Mouse (Mus musculus) adrenal gland, postnatal 36 days (tissue): ENCODE data around the gene Cbl. TPM values are rescaled to one million over a fixed set of nuclear protein-coding genes. Genes with fewer than 3 reads are reported as not detected.
"Not testable (repeated sequence)": the region's sequence is repeated elsewhere in the genome, so short reads cannot be mapped to it uniquely, and the experiment has no call there.

Source experiments
- DNase-seq, 2 experiments: peaks; one replicate each; pipeline ENCODE4 v3.0.0; 2021; ENCODE audit warnings: mixed read lengths in 1 of 2
- total RNA-seq, 2 experiments: library from RNA; stranded (reverse); gene quantifications; 2 replicates each; pipeline ENCODE4 v1.2.3; 2021

Gene Cbl
- total RNA-seq, 2 experiments from 2014 or later = 28.9 to 40.5 TPM

DNA sequence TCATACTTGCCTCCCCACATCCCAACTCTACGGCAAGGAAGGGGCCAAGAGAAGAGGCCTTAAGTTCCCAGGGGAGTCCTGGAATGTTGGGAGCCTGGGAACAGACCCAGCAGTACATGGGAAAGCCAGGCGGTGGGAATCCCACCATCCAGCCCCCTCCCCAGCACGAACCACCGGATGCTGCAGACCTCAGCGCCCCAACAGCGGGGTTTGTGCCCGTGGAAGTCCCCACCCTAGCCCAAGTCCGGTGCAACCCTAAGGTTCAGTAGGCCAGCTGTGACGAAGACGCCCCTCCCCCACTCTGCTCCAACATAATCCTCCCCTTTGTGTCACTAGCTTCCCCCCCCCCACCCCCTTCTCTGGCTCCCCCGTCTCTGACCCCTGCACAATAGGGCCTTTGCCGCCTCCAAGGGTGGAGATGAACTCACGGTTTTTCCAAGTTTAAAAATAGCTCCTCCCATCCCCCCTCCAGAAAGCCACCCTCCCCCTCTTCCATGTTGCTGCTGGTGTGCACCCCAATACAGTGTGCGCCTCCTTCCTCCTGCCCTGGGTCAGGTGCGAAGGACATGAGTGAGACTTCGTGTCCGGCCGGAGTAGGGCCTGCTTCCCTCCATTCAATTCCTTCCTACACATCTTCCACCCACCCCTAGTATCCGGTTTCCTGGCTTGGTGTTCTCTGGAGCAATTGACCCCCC lies 103.1 kb downstream of the Cbl start:
- peak in 1 of 2 experiments; percentile 47 for DNase-seq

- peak; percentile 77 to 86 for DNase-seq
These were observed 103.8 kb downstream of the Cbl start for GRCm38 (mm10) chr9:44130034-44130433.

DNA sequence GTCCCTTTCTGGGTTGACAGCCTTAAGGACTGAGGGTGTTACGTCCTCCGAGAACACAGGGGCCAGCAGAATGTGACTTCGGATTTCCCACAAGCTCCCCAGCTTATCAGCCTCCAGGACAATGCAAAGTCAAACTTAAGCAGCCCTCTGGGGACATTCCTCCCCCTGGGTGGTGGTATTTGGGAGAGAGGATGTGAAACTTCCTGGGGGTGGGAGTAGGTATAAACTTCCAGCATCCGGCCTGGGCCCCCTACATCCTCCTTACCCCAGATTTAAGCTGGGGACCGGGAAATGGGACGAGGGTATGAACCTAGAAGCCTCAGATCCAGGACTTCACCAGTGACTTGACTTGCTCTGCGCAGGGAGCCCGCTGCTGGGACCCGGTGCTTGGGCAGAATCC lies 104.2 kb downstream of the Cbl start:
- peak in 1 of 2 experiments; percentile 37 for DNase-seq

DNA sequence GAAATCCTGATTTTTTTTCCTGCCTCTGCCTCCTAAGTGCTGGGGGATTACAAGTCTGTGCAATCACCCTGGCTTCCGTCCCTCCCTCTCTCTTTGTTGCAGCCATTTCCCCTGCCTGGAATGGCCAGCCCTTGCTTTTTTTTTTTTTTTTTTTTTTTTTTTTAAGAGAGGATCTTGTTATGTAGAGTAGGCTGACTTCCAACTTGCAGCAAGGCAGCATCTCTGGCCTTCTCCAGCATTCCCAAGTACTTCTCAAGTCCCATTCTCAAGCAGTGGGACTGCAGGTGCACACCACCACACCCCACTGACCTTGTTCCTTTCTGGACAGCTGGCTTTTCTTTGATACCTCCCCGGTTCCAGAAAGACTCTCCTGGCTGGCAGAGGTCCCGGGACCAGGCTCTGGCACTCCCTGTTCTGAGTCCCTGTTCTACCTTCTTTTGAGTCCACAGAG lies 106.5 kb downstream of the Cbl start:
- peak in 1 of 2 experiments; percentile 48 for DNase-seq

DNA sequence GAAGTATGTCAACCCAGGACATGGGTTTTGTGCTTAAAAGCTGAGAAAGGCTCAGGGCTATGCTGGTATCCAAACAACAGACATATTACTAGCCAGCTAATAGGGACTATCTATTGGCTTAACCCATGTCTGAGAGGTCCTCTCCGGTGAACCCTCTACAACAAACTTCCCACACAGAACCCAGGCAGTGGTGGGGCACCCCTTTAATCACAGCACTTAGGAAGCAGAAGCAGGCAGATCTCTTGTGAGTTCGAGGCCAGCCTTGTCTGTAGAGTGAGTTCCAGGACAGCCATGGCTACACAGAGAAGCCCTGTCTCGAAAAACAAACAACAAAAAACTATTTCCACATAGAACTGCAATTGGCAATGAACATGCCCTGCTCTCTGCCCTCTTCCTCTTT lies 107.1 kb downstream of the Cbl start:
- no peak for DNase-seq

DNA sequence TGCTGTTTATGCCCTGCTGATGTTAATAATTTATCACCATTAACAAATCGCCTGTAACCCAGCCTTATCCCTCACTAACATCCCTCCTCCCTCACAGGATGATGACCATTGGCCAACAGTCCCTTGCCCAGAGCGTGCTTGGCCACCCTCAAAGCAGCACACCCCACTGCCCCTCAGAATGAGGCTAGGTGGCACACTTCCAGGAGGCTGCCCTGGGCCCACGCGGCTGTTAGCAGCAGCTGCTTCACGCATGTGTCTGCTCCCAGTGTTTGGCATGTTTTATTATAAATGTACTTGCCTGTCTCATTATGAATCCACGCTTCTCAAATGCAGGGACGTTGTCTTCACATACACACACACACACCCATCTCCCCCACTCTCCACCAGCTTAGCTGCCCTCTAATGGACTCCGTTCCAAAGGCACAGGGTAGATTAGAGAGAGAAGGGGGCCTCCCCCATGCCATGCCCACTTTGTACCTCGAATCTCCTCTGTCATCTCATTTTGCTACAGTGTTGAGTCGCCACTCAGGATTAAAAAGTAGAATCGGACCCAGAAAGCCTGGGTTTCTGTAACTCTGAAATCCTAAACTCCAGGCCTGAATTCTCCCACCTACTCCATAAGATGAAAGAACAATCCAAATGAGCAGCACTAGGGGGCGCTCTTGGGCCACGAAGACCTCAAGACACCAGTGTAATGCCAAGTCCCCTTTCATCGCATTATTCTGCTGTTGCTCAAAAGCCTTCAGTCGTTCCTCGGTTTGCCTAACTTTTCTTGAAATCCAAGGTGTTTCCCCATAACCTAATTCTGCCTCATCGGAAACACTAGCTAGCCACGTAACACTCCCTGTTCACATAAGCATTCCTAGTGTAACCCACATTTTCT lies 108.1 kb downstream of the Cbl start:
- peak; percentile 87 to 89 for DNase-seq

GRCm38 (mm10) chr9:44125026-44125425 lies 108.8 kb downstream of the Cbl start:
- DNase-seq = no peak

- DNase-seq = peak in 1 of 2 experiments; percentile 34
These were observed 109.5 kb downstream of the Cbl start for GRCm38 (mm10) chr9:44124317-44124716.

DNA sequence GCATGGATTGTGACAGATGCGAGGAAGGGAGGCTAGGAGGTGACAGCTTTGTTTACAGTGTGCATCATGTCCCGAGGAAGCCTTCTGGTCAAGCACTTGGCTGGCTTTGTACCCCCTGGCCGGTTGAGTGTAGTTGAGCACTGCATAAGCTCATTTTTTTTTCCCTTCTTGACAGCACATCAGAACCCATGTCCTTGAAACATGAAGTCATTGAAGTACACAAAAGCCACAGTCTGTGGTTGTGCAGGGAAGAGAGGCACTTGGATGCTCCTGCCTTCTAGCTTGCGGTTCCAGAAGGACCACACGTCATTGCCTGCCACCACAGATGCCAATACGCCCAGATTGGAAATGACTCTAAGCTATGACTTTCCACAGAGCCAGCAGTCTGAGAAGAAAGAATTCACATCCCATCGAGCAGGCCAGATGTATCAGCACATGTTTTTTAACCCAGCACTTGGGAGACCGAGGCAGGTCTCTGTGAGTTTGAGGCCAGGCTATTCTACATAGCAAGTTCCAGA lies 113.8 kb downstream of the Cbl start:
- DNase-seq = peak in 1 of 2 experiments; percentile 48

GRCm38 (mm10) chr9:44119011-44119410 lies 114.8 kb downstream of the Cbl start:
- peak; percentile 62 to 72 for DNase-seq

- no peak for DNase-seq
These were observed 117.7 kb downstream of the Cbl start for GRCm38 (mm10) chr9:44116182-44116581.

DNA sequence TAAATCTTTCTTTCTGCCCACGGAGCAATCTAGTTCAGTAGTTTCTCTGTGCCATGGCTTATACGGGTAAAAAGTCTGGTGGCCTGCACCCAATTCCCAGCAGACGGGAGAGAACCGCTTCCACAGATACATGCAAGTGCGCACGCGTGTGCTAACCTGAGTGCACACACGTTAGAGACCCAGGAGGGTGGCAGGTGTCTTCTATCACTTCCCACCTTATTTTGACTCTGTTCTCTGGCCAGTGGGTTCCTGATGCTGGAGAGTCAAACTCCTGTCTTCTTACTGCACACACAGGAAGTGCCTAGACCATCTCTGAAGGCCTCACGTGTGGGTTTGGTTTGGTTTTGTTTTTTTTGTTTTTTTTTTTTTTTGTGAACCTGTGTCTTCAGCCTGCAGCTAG lies 118.2 kb downstream of the Cbl start:
- no peak for DNase-seq

DNA sequence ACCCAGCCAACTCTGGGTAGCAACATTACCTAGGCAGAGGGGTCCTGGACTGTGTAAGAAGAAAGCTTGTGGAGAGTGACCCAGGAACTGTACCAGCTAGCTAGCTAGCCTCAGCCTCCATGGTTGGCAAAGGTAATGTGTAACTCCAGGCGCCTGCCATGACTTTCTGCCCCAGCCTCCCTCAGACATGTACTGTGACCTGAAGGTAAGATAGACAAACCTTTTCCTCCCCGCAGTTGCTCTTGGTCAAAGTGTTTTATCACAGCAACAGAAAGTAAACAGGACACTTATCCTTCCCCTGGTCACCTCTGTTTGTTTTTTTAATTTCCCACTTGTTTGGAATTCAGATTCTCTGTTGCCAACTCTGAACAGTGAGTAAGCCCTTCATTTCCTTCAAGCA lies 119.4 kb downstream of the Cbl start:
- DNase-seq = no peak

- peak; percentile 94 to 95 for DNase-seq
These were observed 120.6 kb downstream of the Cbl start, which contains the start of the genes Gm49380 and Rnf26 for GRCm38 (mm10) chr9:44113105-44113789. TSS of gene Gm49380 (minus strand) at chr9:44113500. TSS of gene Rnf26 (minus strand) at chr9:44113517.

GRCm38 (mm10) chr9:44111909-44112308 lies 121.9 kb downstream of the Cbl start:
- not testable (repeated sequence) for DNase-seq

DNA sequence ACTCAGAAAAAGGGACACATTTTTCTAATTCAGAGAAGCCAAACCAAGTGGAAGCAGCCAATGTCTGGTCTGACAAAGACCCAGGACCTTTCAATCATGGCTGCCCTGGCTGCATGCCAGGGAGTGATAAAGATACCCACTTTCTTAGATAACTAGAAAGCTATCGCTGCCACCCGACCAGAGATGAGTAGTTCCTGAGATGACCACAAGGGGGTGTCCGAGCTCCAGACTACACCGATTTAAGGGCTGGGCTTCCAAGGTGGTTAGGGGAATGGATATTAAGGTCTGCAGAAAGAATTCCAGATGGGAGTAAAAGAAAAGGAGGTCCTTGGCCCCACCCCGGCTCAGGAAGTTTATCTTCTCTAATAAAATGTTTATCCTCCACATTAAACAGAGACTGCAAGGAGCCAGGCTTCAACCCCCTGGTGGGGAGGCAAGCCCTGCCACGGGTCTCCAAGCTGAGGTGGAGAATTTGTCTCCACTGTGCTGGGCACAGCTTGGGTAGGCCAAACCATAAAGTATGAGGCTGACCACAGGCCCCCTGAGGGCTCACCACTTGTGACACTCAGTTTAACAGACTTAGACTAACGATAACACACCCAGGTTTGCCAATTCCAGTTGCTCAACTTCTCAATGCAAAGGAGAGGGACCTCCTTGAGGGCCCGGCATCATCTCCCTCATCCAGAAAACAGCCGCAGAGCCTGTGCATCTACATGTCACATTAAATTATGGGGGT lies 124.3 kb downstream of the Cbl start:
- DNase-seq = peak; percentile 77 to 82

- DNase-seq = no peak
These were observed 125.4 kb downstream of the Cbl start for GRCm38 (mm10) chr9:44108269-44109055.

DNA sequence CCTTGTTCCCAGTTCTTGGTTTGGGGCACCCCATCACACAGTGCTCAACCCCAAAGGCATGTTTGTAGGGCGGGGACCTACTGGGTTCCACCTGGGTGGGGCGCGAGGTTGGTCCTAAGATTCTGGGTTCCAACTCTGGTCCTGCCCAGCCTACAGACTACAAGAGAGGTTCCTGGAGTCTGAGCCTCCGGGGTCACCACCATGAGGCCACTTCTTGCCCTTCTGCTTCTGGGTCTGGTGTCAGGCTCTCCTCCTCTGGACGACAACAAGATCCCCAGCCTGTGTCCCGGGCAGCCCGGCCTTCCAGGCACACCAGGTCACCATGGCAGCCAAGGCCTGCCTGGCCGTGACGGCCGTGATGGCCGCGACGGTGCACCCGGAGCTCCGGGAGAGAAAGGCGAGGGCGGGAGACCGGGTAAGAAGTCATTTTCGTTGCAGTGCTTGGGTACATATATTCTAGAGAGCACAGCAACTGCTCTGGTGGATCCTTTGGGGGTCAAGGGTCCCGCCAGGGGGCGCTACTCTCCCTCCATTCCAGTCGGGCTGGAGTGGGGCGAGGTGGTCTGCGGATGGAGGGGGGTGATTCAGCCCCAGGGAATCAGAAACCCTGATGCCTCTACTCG lies 126.2 kb downstream of the Cbl start:
- DNase-seq = peak; percentile 79 to 81

- peak; percentile 82 to 83 for DNase-seq
These were observed 126.7 kb downstream of the Cbl start, which contains the start of gene C1qtnf5 for GRCm38 (mm10) chr9:44107110-44107509. TSS of gene C1qtnf5 (plus strand) at chr9:44107245.

GRCm38 (mm10) chr9:44106596-44106995 lies 127.3 kb downstream of the Cbl start:
- no peak for DNase-seq
